Mouse (Mus musculus) adrenal gland, adult 8-10 months (tissue): ENCODE data around the gene Pde4d. TPM values are rescaled to one million over a fixed set of nuclear protein-coding genes. Genes with fewer than 3 reads are reported as not detected.

Source experiments
- DNase-seq: peaks from one replicate; pipeline ENCODE4 v3.0.0; 2022
- total RNA-seq, 4 experiments: library from RNA; stranded (reverse); gene quantifications; 2 replicates each; pipeline ENCODE4 v1.2.4; 2022

The Pde4d gene
- total RNA-seq, 4 experiments from 2014 or later = 10.8 to 13.3 (median 12.0) TPM

GRCm38 (mm10) chr13:109906342-109906888, 1456.7 kb downstream of the Pde4d start:
- DNase-seq = no peak

GRCm38 (mm10) chr13:109907634-109908033, 1457.9 kb downstream of the Pde4d start:
- DNase-seq = peak; percentile 40

- DNase-seq = no peak
Measured at GRCm38 (mm10) chr13:109908386-109908785, 1458.6 kb downstream of the Pde4d start.

GRCm38 (mm10) chr13:109909111-109909510, 1459.4 kb downstream of the Pde4d start:
- DNase-seq = no peak

GRCm38 (mm10) chr13:109910915-109911314, 1461.2 kb downstream of the Pde4d start:
- no peak for DNase-seq

- no peak for DNase-seq
Measured at GRCm38 (mm10) chr13:109912635-109913034, 1462.9 kb downstream of the Pde4d start.

- no peak for DNase-seq
Measured at GRCm38 (mm10) chr13:109914246-109914645, 1464.5 kb downstream of the Pde4d start.

- DNase-seq = peak; percentile 38
Measured at GRCm38 (mm10) chr13:109914846-109915245, 1465.1 kb downstream of the Pde4d start.

- no peak for DNase-seq
Measured at GRCm38 (mm10) chr13:109915501-109915900, 1465.8 kb downstream of the Pde4d start.

- DNase-seq = peak; percentile 53
Measured at GRCm38 (mm10) chr13:109915964-109916363, 1466.2 kb downstream of the Pde4d start.

GRCm38 (mm10) chr13:109917551-109917950, 1467.8 kb downstream of the Pde4d start:
- DNase-seq = no peak

- no peak for DNase-seq
Measured at GRCm38 (mm10) chr13:109918631-109919030, 1468.9 kb downstream of the Pde4d start.

- DNase-seq = no peak
Measured at GRCm38 (mm10) chr13:109920256-109920655, 1470.5 kb downstream of the Pde4d start.

GRCm38 (mm10) chr13:109921336-109922038, 1471.7 kb downstream of the Pde4d start:
- DNase-seq = no peak

- DNase-seq = no peak
Measured at GRCm38 (mm10) chr13:109922228-109922627, 1472.5 kb downstream of the Pde4d start.

- no peak for DNase-seq
Measured at GRCm38 (mm10) chr13:109922782-109923181, 1473.0 kb downstream of the Pde4d start.

GRCm38 (mm10) chr13:109924771-109925170, 1475.0 kb downstream of the Pde4d start:
- no peak for DNase-seq

- no peak for DNase-seq
Measured at GRCm38 (mm10) chr13:109926277-109926920, 1476.7 kb downstream of the Pde4d start.

- DNase-seq = no peak
Measured at GRCm38 (mm10) chr13:109927782-109928181, 1478.0 kb downstream of the Pde4d start.

- DNase-seq = no peak
Measured at GRCm38 (mm10) chr13:109932688-109933087, 1482.9 kb downstream of the Pde4d start.

GRCm38 (mm10) chr13:109933554-109933953, 1483.8 kb downstream of the Pde4d start:
- no peak for DNase-seq

- no peak for DNase-seq
Measured at GRCm38 (mm10) chr13:109936866-109937265, 1487.1 kb downstream of the Pde4d start.

GRCm38 (mm10) chr13:109944822-109945551, 1495.2 kb downstream of the Pde4d start:
- no peak for DNase-seq
